In genomic region chr3:90433381-90434020, GRCm38 (mm10) we compare ENCODE assay signal across 8 mouse cellular contexts. TPM values are rescaled to one million over a fixed set of nuclear protein-coding genes. Genes with fewer than 3 reads are reported as not detected.
DNase-seq lines count a peak whose midpoint lies in the region; ATAC-seq and TF ChIP-seq lines count a peak whose summit lies in the region.

Gene Ints3 (minus strand): TSS chr3:90433622.

- H3K27me3 ChIP-seq in megakaryocyte, embryonic 14.5 days (replicated peaks): no peaks in the 10 kb centered on the region

- peak; percentile 99 for ATAC-seq in activated CD4-positive, CD25-positive, alpha-beta regulatory T cell, adult 4 months

- peak; percentile 100 for DNase-seq in gastrocnemius, adult 8-10 months (ENCODE audit: low spot score in 2 of 2)
- DNase-seq in hindlimb bud, embryonic 11.5 days (ENCODE audit: extremely low spot score, low read depth, low spot score): peak; percentile 97
- peak; percentile 100 for DNase-seq in left cerebral cortex, adult 8-10 months (ENCODE audit: low spot score in 2 of 2)
- peak; percentile 100 for DNase-seq in right cerebral cortex, postnatal 10 days (ENCODE audit: low spot score in 2 of 2)
- peak; percentile 99 for DNase-seq in urinary bladder, postnatal 25 days (ENCODE audit: low spot score)

- peak within 1 kb of the TSS; percentile 79 for H3K4me3 ChIP-seq in cortical plate, adult 2 months (ENCODE audit: insufficient read depth, low read length)
- peak within 1 kb of the TSS; percentile 92 for H3K4me3 ChIP-seq in megakaryocyte, embryonic 14.5 days (replicated peaks)

- H3K9me3 ChIP-seq in megakaryocyte, embryonic 14.5 days: no peaks in the 10 kb centered on the region

- peak within 1 kb of the TSS; percentile 84 for H3K27ac ChIP-seq in cortical plate, adult 2 months (ENCODE audit: insufficient read depth, low read length)

- TF ChIP-seq POLR2A in cortical plate, adult 2 months (IDR thresholded peaks at IDR 0.05; ENCODE audit: extremely low read depth, insufficient read depth, low read length): peak; percentile 92

- no peak for TF ChIP-seq CTCF in cortical plate, adult 2 months (IDR thresholded peaks at IDR 0.05; ENCODE audit: extremely low read depth, insufficient read depth, low read length)

- H3K4me1 ChIP-seq in cortical plate, adult 2 months (ENCODE audit: control insufficient read depth, insufficient read depth, low read length): peaks cover 5% of the 10 kb centered on the region; the same call in 1 of the 2 replicates
- peaks cover 47% of the 10 kb centered on the region for H3K4me1 ChIP-seq in megakaryocyte, embryonic 14.5 days

- peaks cover 13% of the 10 kb centered on the region for H3K36me3 ChIP-seq in megakaryocyte, embryonic 14.5 days (replicated peaks; ENCODE audit: low read length)

RNA-seq across cellular contexts. Expression of gene Ints3, which starts in this region (rescaled TPM):
- polyA plus RNA-seq in activated CD4-positive, CD25-positive, alpha-beta regulatory T cell, adult 4 months (2017; shearing (Covaris generic)): 10 to 100 TPM; 13.8 to 17.2 TPM
- 44.8 and 46.1 TPM in 2 replicates for polyA plus RNA-seq in cortical plate, adult 2 months (2012; rRNA removed)
- 10 to 100 TPM; 14.0 to 16.8 (median 14.8) TPM for total RNA-seq in gastrocnemius, adult 8-10 months (2022)
- 10 to 100 TPM; 55.1 to 59.9 (median 59.0) TPM for total RNA-seq in left cerebral cortex, adult 8-10 months (2022)
- polyA plus RNA-seq in megakaryocyte, embryonic 14.5 days (2012; ENCODE audit: insufficient read depth, low replicate concordance): 15.5 and 21.9 TPM in 2 replicates

Comparison
In these comparisons a context has a peak if more than half of its experiments do, and no peak if none do; other contexts are left out.
1. Peak in every context shown above with its lines: DNase-seq, ATAC-seq, H3K4me3 ChIP-seq and H3K27ac ChIP-seq.